Mouse (Mus musculus) liver, adult 2 months (tissue): ENCODE results near the gene Ccnyl1.

Experiments used
- CTCF ChIP-seq: fragments of 200-500 bp; IDR thresholded peaks from 2 replicates; pipeline ENCODE4 v1.5.1; 2011; ENCODE audit warnings: low read depth, low read length, control low read depth
- POLR2A ChIP-seq: fragments of 200-500 bp; IDR thresholded peaks from 2 replicates; pipeline ENCODE4 v1.6.1; 2011; ENCODE audit warnings: low read length, control low read depth; ENCODE audit not compliant: insufficient read depth; ENCODE audit errors: extremely low read depth

GRCm38 (mm10) chr1:64736681-64737501 is 46.6 kb downstream of the Ccnyl1 start:
- no peak for TF ChIP-seq POLR2A
- TF ChIP-seq CTCF: no peak
